Mouse (Mus musculus) cerebellum, adult 2 months (tissue): ENCODE data around the gene AF067063. TPM values are rescaled to one million over a fixed set of nuclear protein-coding genes. Genes with fewer than 3 reads are reported as not detected.

ENCODE experiments used
- DNase-seq, 2 experiments: peaks; one replicate each; pipeline ENCODE4 v3.0.0; 2021
- H3K27ac ChIP-seq: fragments of 200-500 bp; 2 replicates; pipeline ENCODE4 v1.5.1; 2012; ENCODE audit warnings: low read length, control low read depth, inconsistent platforms; ENCODE audit not compliant: insufficient read depth
- H3K27me3 ChIP-seq: fragments of 200-500 bp; 2 replicates; pipeline ENCODE4 v1.6.1; 2012; ENCODE audit warnings: inconsistent platforms, mild to moderate bottlenecking, low read length, moderate library complexity; ENCODE audit not compliant: control insufficient read depth, insufficient read depth
- H3K4me1 ChIP-seq: fragments of 200-500 bp; 2 replicates; pipeline ENCODE4 v1.6.1; 2011; ENCODE audit warnings: low read length; ENCODE audit not compliant: control insufficient read depth, insufficient read depth
- H3K4me3 ChIP-seq: fragments of 200-500 bp; replicated peaks from 2 replicates; pipeline ENCODE3; 2011; ENCODE audit warnings: mild to moderate bottlenecking, low read depth, low read length, control low read depth; ENCODE audit not compliant: insufficient read depth
- CTCF ChIP-seq: fragments of 200-500 bp; IDR thresholded peaks from 2 replicates; pipeline ENCODE4 v1.5.1; 2011; ENCODE audit warnings: low read depth, mild to moderate bottlenecking, control low read depth, low read length, moderate library complexity, borderline replicate concordance; ENCODE audit not compliant: insufficient read depth
- POLR2A ChIP-seq: fragments of 200-500 bp; IDR thresholded peaks from 2 replicates; pipeline ENCODE4 v1.6.1; 2011; ENCODE audit warnings: low read length, control low read depth, borderline replicate concordance; ENCODE audit not compliant: insufficient read depth
- WGBS: fragments of 180-500 bp; shearing (Covaris S2); methylation state at CpG from one replicate; pipeline ENCODE4 v1.1.7; 2018; 5-methylcytosine and 5-hydroxymethylcytosine counted together
- polyA plus RNA-seq: library from polyadenylated mRNA; depleted of rRNA; stranded (reverse); fragments of >200 nt; gene quantifications from 2 replicates; pipeline ENCODE4 v1.2.3, GENCODE M21; 2012; rRNA removed

The AF067063 gene
- polyA plus RNA-seq, 1 experiment = not detected

GRCm38 (mm10) chr13:119789851-119790717, 39.9 kb downstream of the AF067063 start:
- 2% methylated on average over 58 of the region's 66 CpGs for WGBS
- TF ChIP-seq POLR2A (0 out of 2 replicates have a peak, but pooled peaks have one; percentile 13), CTCF (no peak)
- peak overlapping the region; percentile 91 for H3K4me3 ChIP-seq
- no peaks in the 10 kb centered on the region for H3K27me3 ChIP-seq
- DNase-seq = peak; percentile 71 to 83
- H3K4me1 ChIP-seq = no peaks in the 10 kb centered on the region
- H3K27ac ChIP-seq = peak overlapping the region; percentile 95

GRCm38 (mm10) chr13:119783581-119783980, 46.4 kb downstream of the AF067063 start:
- WGBS = 80% methylated on average over 4 of the region's 4 CpGs
- H3K27me3 ChIP-seq = no peaks in the 10 kb centered on the region
- H3K4me1 ChIP-seq = no peaks in the 10 kb centered on the region
- no peak overlapping the region for H3K27ac ChIP-seq
- no peak for TF ChIP-seq POLR2A
- no peak for TF ChIP-seq CTCF
- no peak for DNase-seq
- no peak overlapping the region for H3K4me3 ChIP-seq

Other genes starting within 250 kb of the AF067063 start
- 0.24 and 0.47 TPM in 2 replicates for gene Ccl28, start 206.4 kb downstream of the AF067063 start, polyA plus RNA-seq
- 148 and 162 TPM in 2 replicates for gene Hmgcs1, start 139.8 kb downstream of the AF067063 start, polyA plus RNA-seq
- 4.3 and 4.7 TPM in 2 replicates for gene Nim1k, start 74.3 kb downstream of the AF067063 start, polyA plus RNA-seq
- gene Zfp131, start 39.3 kb downstream of the AF067063 start, polyA plus RNA-seq = 24.5 and 26.1 TPM in 2 replicates
- not detected in 2 replicates for gene D13Ertd608e, start 5.8 kb upstream of the AF067063 start, polyA plus RNA-seq
- not detected in 2 replicates for gene Tcstv1, start 64.6 kb upstream of the AF067063 start, polyA plus RNA-seq
- not detected in 2 replicates for gene Gm21761, start 99.1 kb upstream of the AF067063 start, polyA plus RNA-seq
- gene B020031M17Rik, start 120.6 kb upstream of the AF067063 start, polyA plus RNA-seq = not detected in 2 replicates
- not detected in 2 replicates for gene Gm36079, start 196.8 kb upstream of the AF067063 start, polyA plus RNA-seq
- 0.06 TPM in 1 of 2 replicates, not detected in the other for gene Gm21188, start 222.0 kb upstream of the AF067063 start, polyA plus RNA-seq